Mouse (Mus musculus): ENCODE data around the gene Olfml2b. TPM values are rescaled to one million over a fixed set of nuclear protein-coding genes. Genes with fewer than 3 reads are reported as not detected.

Gene Olfml2b
- total RNA-seq (2012; rRNA removed): 1.1 and 2.2 TPM in 2 replicates

GRCm38 (mm10) chr1:170644255-170645205 is at the start of gene Olfml2b:
Gene Olfml2b (plus strand): TSS chr1:170644532.
- Histone ChIP-seq H3K9me3 (ENCODE audit: control insufficient read depth, insufficient read depth, low read depth, low read length) (no peaks in the 10 kb centered on the region), H3K4me1 (ENCODE audit: control insufficient read depth in 2 of 2, insufficient read depth in 2 of 2, low read length in 2 of 2, poor library complexity in 1 of 2) (no peaks in the 10 kb centered on the region), H3K36me3 (ENCODE audit: control insufficient read depth, insufficient read depth, low read length, poor library complexity, severe bottlenecking) (no peaks in the 10 kb centered on the region), H3K9ac (ENCODE audit: insufficient read depth, low read depth, low read length, poor library complexity, severe bottlenecking) (no peak within 1 kb of the TSS), H3K4me3 (ENCODE audit: insufficient read depth in 1 of 2, low read depth in 1 of 2, low read length in 2 of 2, poor library complexity in 1 of 2, severe bottlenecking in 1 of 2) (peak within 1 kb of the TSS; percentile 53 to 63), H3K27ac (ENCODE audit: insufficient read depth, low read depth, low read length, poor library complexity, severe bottlenecking) (no peak within 1 kb of the TSS)
- peak; percentile 25 for DNase-seq (ENCODE audit: low read depth, low spot score)
- TF ChIP-seq MAFK (IDR thresholded peaks at IDR 0.05; ENCODE audit: insufficient read depth, low read depth, low read length) (no peak), CHD2 (IDR thresholded peaks at IDR 0.05; ENCODE audit: low read depth, low read length) (no peak), HCFC1 (IDR thresholded peaks at IDR 0.05; ENCODE audit: borderline replicate concordance, insufficient read depth, low read length) (no peak), ZNF384 (IDR thresholded peaks at IDR 0.05; ENCODE audit: low read depth, low read length) (no peak), ZC3H11A (IDR thresholded peaks at IDR 0.05; ENCODE audit: borderline replicate concordance, low read depth, low read length) (no peak)
- in situ Hi-C loops (cut with MboI; ENCODE audit: low sequenced_read_pairs in 2 of 2, unreplicated experiment in 2 of 2): no loop called here

- Histone ChIP-seq H3K4me1 (ENCODE audit: control insufficient read depth in 2 of 2, insufficient read depth in 2 of 2, low read length in 2 of 2, poor library complexity in 1 of 2) (no peaks in the 10 kb centered on the region), H3K9ac (ENCODE audit: insufficient read depth, low read depth, low read length, poor library complexity, severe bottlenecking) (no peak overlapping the region), H3K27ac (ENCODE audit: insufficient read depth, low read depth, low read length, poor library complexity, severe bottlenecking) (no peak overlapping the region), H3K4me3 (ENCODE audit: insufficient read depth in 1 of 2, low read depth in 1 of 2, low read length in 2 of 2, poor library complexity in 1 of 2, severe bottlenecking in 1 of 2) (no peak overlapping the region), H3K9me3 (ENCODE audit: control insufficient read depth, insufficient read depth, low read depth, low read length) (no peaks in the 10 kb centered on the region), H3K36me3 (ENCODE audit: control insufficient read depth, insufficient read depth, low read length, poor library complexity, severe bottlenecking) (no peaks in the 10 kb centered on the region)
- TF ChIP-seq ZC3H11A (IDR thresholded peaks at IDR 0.05; ENCODE audit: borderline replicate concordance, low read depth, low read length): no peak
- TF ChIP-seq MAFK (IDR thresholded peaks at IDR 0.05; ENCODE audit: insufficient read depth, low read depth, low read length): no peak
- TF ChIP-seq ZNF384 (IDR thresholded peaks at IDR 0.05; ENCODE audit: low read depth, low read length): no peak
- no peak for TF ChIP-seq HCFC1 (IDR thresholded peaks at IDR 0.05; ENCODE audit: borderline replicate concordance, insufficient read depth, low read length)
- TF ChIP-seq CHD2 (IDR thresholded peaks at IDR 0.05; ENCODE audit: low read depth, low read length): no peak
- in situ Hi-C loops (cut with MboI; ENCODE audit: low sequenced_read_pairs in 2 of 2, unreplicated experiment in 2 of 2): no loop called here
- no peak for DNase-seq (ENCODE audit: low read depth, low spot score)
Observed at GRCm38 (mm10) chr1:170594575-170594974, 49.8 kb upstream of the Olfml2b start.

- Histone ChIP-seq H3K4me1 (ENCODE audit: control insufficient read depth in 2 of 2, insufficient read depth in 2 of 2, low read length in 2 of 2, poor library complexity in 1 of 2) (no peaks in the 10 kb centered on the region), H3K27ac (ENCODE audit: insufficient read depth, low read depth, low read length, poor library complexity, severe bottlenecking) (no peak overlapping the region), H3K9me3 (ENCODE audit: control insufficient read depth, insufficient read depth, low read depth, low read length) (no peaks in the 10 kb centered on the region), H3K4me3 (ENCODE audit: insufficient read depth in 1 of 2, low read depth in 1 of 2, low read length in 2 of 2, poor library complexity in 1 of 2, severe bottlenecking in 1 of 2) (no peak overlapping the region), H3K36me3 (ENCODE audit: control insufficient read depth, insufficient read depth, low read length, poor library complexity, severe bottlenecking) (no peaks in the 10 kb centered on the region), H3K9ac (ENCODE audit: insufficient read depth, low read depth, low read length, poor library complexity, severe bottlenecking) (no peak overlapping the region)
- DNase-seq (ENCODE audit: low read depth, low spot score): no peak
- no peak for TF ChIP-seq HCFC1 (IDR thresholded peaks at IDR 0.05; ENCODE audit: borderline replicate concordance, insufficient read depth, low read length)
- TF ChIP-seq ZC3H11A (IDR thresholded peaks at IDR 0.05; ENCODE audit: borderline replicate concordance, low read depth, low read length): no peak
- no peak for TF ChIP-seq ZNF384 (IDR thresholded peaks at IDR 0.05; ENCODE audit: low read depth, low read length)
- TF ChIP-seq MAFK (IDR thresholded peaks at IDR 0.05; ENCODE audit: insufficient read depth, low read depth, low read length): no peak
- no peak for TF ChIP-seq CHD2 (IDR thresholded peaks at IDR 0.05; ENCODE audit: low read depth, low read length)
- in situ Hi-C loops (cut with MboI; ENCODE audit: low sequenced_read_pairs in 2 of 2, unreplicated experiment in 2 of 2): loop anchor here (25.0 kb wide), 3 partner anchors 318 to 668 kb away; partner anchors contain the start of genes Uhmk1 (in 2 of the 2), Ccdc190 (in 1 of the 2) and Sh2d1b1 (in 1 of the 2)
Observed at GRCm38 (mm10) chr1:170605228-170606001, 38.9 kb upstream of the Olfml2b start.

- Histone ChIP-seq H3K9ac (ENCODE audit: insufficient read depth, low read depth, low read length, poor library complexity, severe bottlenecking) (no peak overlapping the region), H3K9me3 (ENCODE audit: control insufficient read depth, insufficient read depth, low read depth, low read length) (no peaks in the 10 kb centered on the region), H3K4me1 (ENCODE audit: control insufficient read depth in 2 of 2, insufficient read depth in 2 of 2, low read length in 2 of 2, poor library complexity in 1 of 2) (no peaks in the 10 kb centered on the region), H3K27ac (ENCODE audit: insufficient read depth, low read depth, low read length, poor library complexity, severe bottlenecking) (no peak overlapping the region), H3K36me3 (ENCODE audit: control insufficient read depth, insufficient read depth, low read length, poor library complexity, severe bottlenecking) (no peaks in the 10 kb centered on the region), H3K4me3 (ENCODE audit: insufficient read depth in 1 of 2, low read depth in 1 of 2, low read length in 2 of 2, poor library complexity in 1 of 2, severe bottlenecking in 1 of 2) (no peak overlapping the region)
- TF ChIP-seq MAFK (IDR thresholded peaks at IDR 0.05; ENCODE audit: insufficient read depth, low read depth, low read length) (no peak), ZNF384 (IDR thresholded peaks at IDR 0.05; ENCODE audit: low read depth, low read length) (no peak), HCFC1 (IDR thresholded peaks at IDR 0.05; ENCODE audit: borderline replicate concordance, insufficient read depth, low read length) (no peak), CHD2 (IDR thresholded peaks at IDR 0.05; ENCODE audit: low read depth, low read length) (no peak), ZC3H11A (IDR thresholded peaks at IDR 0.05; ENCODE audit: borderline replicate concordance, low read depth, low read length) (no peak)
- no peak for DNase-seq (ENCODE audit: low read depth, low spot score)
- in situ Hi-C loops (cut with MboI; ENCODE audit: low sequenced_read_pairs in 2 of 2, unreplicated experiment in 2 of 2): loop anchor here (25.0 kb wide), 3 partner anchors 320 to 670 kb away; partner anchors contain the start of genes Uhmk1 (in 2 of the 2), Ccdc190 (in 1 of the 2) and Sh2d1b1 (in 1 of the 2)
Observed at GRCm38 (mm10) chr1:170607231-170607917, 37.0 kb upstream of the Olfml2b start.

All from ES-E14 (cell line).